Mouse (Mus musculus) hindbrain, embryonic 15.5 days (tissue): ENCODE data around the gene Klhdc8b. TPM values are rescaled to one million over a fixed set of nuclear protein-coding genes. Genes with fewer than 3 reads are reported as not detected.

ENCODE experiments used
- ATAC-seq: fragments of 200-750 bp; cut with Nextera tagmentation; 2 replicates; pipeline ENCODE4 v1.8.0; 2017; ENCODE audit warnings: low read depth, moderate number of reproducible peaks, moderate TSS enrichment; ENCODE audit not compliant: low FRiP score
- H3K27ac ChIP-seq: fragments of 300-500 bp; sonication (generic); replicated peaks from 2 replicates; pipeline ENCODE4 v1.5.1; 2015; ENCODE audit warnings: mild to moderate bottlenecking, inconsistent platforms
- H3K27me3 ChIP-seq: fragments of 300-500 bp; sonication (generic); 2 replicates; pipeline ENCODE4 v1.6.1; 2015; ENCODE audit warnings: control low read depth, inconsistent platforms
- H3K36me3 ChIP-seq: fragments of 300-500 bp; sonication (generic); 2 replicates; pipeline ENCODE4 v1.6.1; 2015; ENCODE audit warnings: control low read depth, inconsistent platforms
- H3K4me1 ChIP-seq: fragments of 300-500 bp; sonication (generic); replicated peaks from 2 replicates; pipeline ENCODE4 v1.6.1; 2015; ENCODE audit warnings: control low read depth, inconsistent platforms
- H3K4me2 ChIP-seq: fragments of 300-500 bp; sonication (generic); 2 replicates; pipeline ENCODE4 v1.6.1; 2015; ENCODE audit warnings: moderate library complexity, mild to moderate bottlenecking, inconsistent platforms
- H3K4me3 ChIP-seq: fragments of 300-500 bp; sonication (generic); 2 replicates; pipeline ENCODE4 v1.5.1; 2015; ENCODE audit warnings: mild to moderate bottlenecking, inconsistent platforms
- H3K9ac ChIP-seq: fragments of 300-500 bp; sonication (generic); 2 replicates; pipeline ENCODE4 v1.6.1; 2015; ENCODE audit warnings: inconsistent platforms
- H3K9me3 ChIP-seq: fragments of 300-500 bp; sonication (generic); 2 replicates; pipeline ENCODE4 v1.6.1; 2016; ENCODE audit warnings: control low read depth, inconsistent platforms
- WGBS: fragments of 180-500 bp; shearing (Covaris S2); methylation state at CpG from one replicate; pipeline ENCODE4 v1.1.7; 2015; 5-methylcytosine and 5-hydroxymethylcytosine counted together
- polyA plus RNA-seq: library from polyadenylated mRNA; unstranded; fragments of >200 nt; fragmentation: Nextera tagmentation; extraction: Ambion mirVana; gene quantifications from 2 replicates; pipeline ENCODE4 v1.2.1, GENCODE M21; 2015

Klhdc8b gene
- polyA plus RNA-seq, 1 experiment from 2014 or later: 67.5 TPM

GRCm38 (mm10) chr9:108456953-108457352 is 4.4 kb downstream of the Klhdc8b start:
- Histone ChIP-seq H3K9ac (no peak overlapping the region), H3K4me3 (no peak overlapping the region), H3K36me3 (no peaks in the 10 kb centered on the region), H3K9me3 (no peaks in the 10 kb centered on the region), H3K27ac (no peak overlapping the region), H3K27me3 (no peaks in the 10 kb centered on the region), H3K4me2 (no peak overlapping the region), H3K4me1 (peaks cover 30% of the 10 kb centered on the region)
- ATAC-seq: no peak
- 87% methylated on average over 10 of the region's 10 CpGs for WGBS

DNA sequence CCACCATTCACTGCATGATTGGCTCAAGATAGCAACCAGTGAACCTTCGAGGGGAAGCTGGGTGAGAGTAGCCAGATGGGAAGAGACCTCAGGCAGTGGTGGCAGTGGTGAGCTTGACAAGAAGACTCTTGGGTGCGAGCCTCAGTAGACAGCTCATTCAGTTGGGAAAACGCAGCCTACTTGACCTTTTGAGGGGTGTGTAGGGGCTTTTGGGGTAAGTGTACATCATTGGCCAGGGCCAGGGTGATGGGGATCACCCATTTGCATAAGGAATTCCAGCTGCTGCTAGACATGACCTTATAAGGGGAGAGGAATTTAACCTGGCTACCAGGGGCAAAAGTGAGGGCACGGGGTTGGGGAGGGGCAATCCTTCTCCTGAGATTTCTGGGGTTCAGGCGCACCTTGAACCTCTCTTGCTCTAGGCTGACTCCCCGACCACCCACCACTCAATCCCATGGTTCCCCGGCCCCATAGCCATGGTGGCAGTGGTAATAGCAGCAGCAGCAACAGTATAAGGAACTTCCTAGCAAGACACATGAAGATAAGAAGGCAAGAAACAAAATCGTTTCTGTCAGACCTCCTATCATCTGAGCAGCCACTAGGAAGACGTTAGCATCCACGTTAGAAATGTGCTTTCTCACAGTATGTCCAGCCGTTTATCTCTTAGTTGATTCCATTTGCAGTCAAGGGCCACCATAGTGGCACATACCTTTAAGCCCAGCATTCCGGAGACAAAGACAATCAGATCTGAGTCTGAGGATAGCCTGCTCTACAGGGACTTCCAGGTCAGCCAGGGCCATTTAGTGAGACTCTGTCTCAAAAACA is 5.4 kb downstream of the Klhdc8b start:
- Histone ChIP-seq H3K27ac (no peak overlapping the region), H3K9ac (no peak overlapping the region), H3K36me3 (no peaks in the 10 kb centered on the region), H3K9me3 (no peaks in the 10 kb centered on the region), H3K4me1 (peaks cover 30% of the 10 kb centered on the region), H3K27me3 (no peaks in the 10 kb centered on the region), H3K4me2 (no peak overlapping the region), H3K4me3 (no peak overlapping the region)
- 85% methylated on average over 12 of the region's 12 CpGs for WGBS
- no peak for ATAC-seq

GRCm38 (mm10) chr9:108454429-108454828 is 7.0 kb downstream of the Klhdc8b start:
- ATAC-seq: no peak
- no peaks in the 10 kb centered on the region for H3K9me3 ChIP-seq
- H3K4me3 ChIP-seq: no peak overlapping the region
- H3K27ac ChIP-seq: no peak overlapping the region
- no peaks in the 10 kb centered on the region for H3K36me3 ChIP-seq
- no peak overlapping the region for H3K4me2 ChIP-seq
- H3K9ac ChIP-seq: no peak overlapping the region
- no peaks in the 10 kb centered on the region for H3K27me3 ChIP-seq
- peaks cover 40% of the 10 kb centered on the region for H3K4me1 ChIP-seq
- WGBS: 92% methylated on average over 6 of the region's 6 CpGs

DNA sequence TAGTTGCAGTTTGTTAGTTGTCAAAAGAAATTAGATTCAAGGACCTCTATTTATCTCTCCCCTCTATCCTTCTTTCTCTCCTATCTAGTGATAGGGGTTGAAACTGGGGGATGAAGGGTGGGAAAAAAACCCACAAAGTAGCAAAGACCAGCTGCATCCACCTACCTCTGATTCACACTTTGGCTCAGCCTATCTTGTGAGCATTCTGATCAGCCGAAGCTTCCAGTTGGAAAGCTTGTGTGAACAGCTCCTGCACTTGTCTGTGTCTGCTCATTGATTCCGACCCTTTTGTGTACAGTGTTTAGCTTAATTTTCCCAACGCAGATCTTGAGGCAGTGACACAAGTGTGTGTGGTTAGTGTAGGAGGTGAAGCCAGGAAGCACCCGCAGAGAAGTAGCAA is 7.9 kb downstream of the Klhdc8b start:
- H3K27me3 ChIP-seq: no peaks in the 10 kb centered on the region
- no peak for ATAC-seq
- H3K9ac ChIP-seq: peak overlapping the region; percentile 75; the same call in 1 of the 2 replicates
- 80% methylated on average over 4 of the region's 4 CpGs for WGBS
- peak overlapping the region; percentile 72 for H3K4me3 ChIP-seq
- H3K27ac ChIP-seq: peak overlapping the region; percentile 84
- H3K4me1 ChIP-seq: peaks cover 46% of the 10 kb centered on the region
- H3K36me3 ChIP-seq: peaks cover 4% of the 10 kb centered on the region
- peak overlapping the region; percentile 82 for H3K4me2 ChIP-seq
- no peaks in the 10 kb centered on the region for H3K9me3 ChIP-seq

DNA sequence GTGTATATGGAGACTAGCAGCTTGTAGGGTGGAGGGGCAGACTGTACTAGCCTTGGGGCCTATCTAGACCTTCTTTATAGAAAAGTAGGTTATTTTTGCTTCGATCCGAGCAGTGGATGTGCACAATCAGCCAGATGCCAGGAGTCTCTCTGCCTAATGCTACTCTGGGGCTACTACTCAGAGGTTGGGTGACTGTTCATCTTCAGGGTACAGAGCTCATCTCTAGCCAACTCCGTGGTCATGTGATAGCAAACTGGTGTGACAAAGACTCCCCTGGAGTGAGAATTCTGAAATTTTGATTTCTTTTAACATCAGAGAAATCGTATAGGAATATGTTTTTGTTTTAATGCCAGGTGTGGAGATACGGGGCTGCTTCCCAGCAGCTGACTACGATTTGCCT is 8.5 kb downstream of the Klhdc8b start:
- Histone ChIP-seq H3K9ac (peak overlapping the region; percentile 75), H3K4me1 (peaks cover 46% of the 10 kb centered on the region), H3K9me3 (no peaks in the 10 kb centered on the region), H3K4me3 (peak overlapping the region; percentile 72), H3K27me3 (no peaks in the 10 kb centered on the region), H3K4me2 (peak overlapping the region; percentile 82), H3K27ac (peak overlapping the region; percentile 84), H3K36me3 (peaks cover 10% of the 10 kb centered on the region)
- WGBS: 46% methylated on average over 6 of the region's 6 CpGs
- peak; percentile 35 for ATAC-seq

DNA sequence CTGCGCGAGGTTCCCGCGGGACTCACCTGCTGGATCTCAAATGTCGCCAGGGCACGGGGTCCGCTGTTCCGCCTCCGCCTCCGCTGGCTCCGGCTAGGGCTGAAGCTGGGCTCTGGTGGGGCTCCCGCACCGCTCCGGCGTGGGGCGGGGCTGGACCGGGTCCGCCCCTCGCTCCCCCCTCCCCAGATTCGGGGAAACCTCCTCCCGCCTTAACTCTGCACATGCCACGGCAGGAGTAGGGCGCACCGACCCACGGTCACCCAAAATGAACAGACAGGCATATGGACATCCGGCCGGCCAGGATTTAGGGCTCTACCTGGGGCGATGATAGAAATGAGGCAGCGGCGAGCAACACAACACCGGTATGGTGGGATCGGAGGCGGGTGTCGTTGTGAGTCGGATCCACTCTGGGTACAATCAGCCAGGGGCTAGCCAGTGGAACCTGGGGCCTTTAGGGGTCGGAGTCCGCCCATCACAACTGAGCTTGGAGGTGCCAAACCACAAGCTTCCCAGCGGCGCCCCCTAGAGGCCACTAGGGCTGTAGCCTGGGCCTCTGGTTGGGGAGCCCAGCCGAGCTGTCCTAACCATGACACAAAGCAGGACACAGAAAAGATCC is 9.0 kb downstream of the Klhdc8b start:
- H3K27ac ChIP-seq: peak overlapping the region; percentile 84
- WGBS: under 1% methylated on average over 40 of the region's 40 CpGs
- peak overlapping the region; percentile 72 for H3K4me3 ChIP-seq
- ATAC-seq: peak; percentile 92
- H3K36me3 ChIP-seq: peaks cover 11% of the 10 kb centered on the region
- H3K4me1 ChIP-seq: peaks cover 46% of the 10 kb centered on the region
- H3K9me3 ChIP-seq: no peaks in the 10 kb centered on the region
- peak overlapping the region; percentile 75 for H3K9ac ChIP-seq
- no peaks in the 10 kb centered on the region for H3K27me3 ChIP-seq
- peak overlapping the region; percentile 82 for H3K4me2 ChIP-seq

- H3K27ac ChIP-seq: peak overlapping the region; percentile 84
- no peak for ATAC-seq
- no peaks in the 10 kb centered on the region for H3K9me3 ChIP-seq
- H3K27me3 ChIP-seq: no peaks in the 10 kb centered on the region
- peaks cover 11% of the 10 kb centered on the region for H3K36me3 ChIP-seq
- H3K4me3 ChIP-seq: peak overlapping the region; percentile 72
- peaks cover 46% of the 10 kb centered on the region for H3K4me1 ChIP-seq
- peak overlapping the region; percentile 82 for H3K4me2 ChIP-seq
- WGBS: 57% methylated on average over 6 of the region's 6 CpGs
- peak overlapping the region; percentile 75 for H3K9ac ChIP-seq
Measured at GRCm38 (mm10) chr9:108451519-108452160, 9.7 kb downstream of the Klhdc8b start.

GRCm38 (mm10) chr9:108451170-108451493 is 10.2 kb downstream of the Klhdc8b start:
- Histone ChIP-seq H3K27ac (peak overlapping the region; percentile 84), H3K4me1 (peaks cover 46% of the 10 kb centered on the region), H3K4me2 (peak overlapping the region; percentile 82), H3K4me3 (peak overlapping the region; percentile 72), H3K27me3 (no peaks in the 10 kb centered on the region), H3K9me3 (no peaks in the 10 kb centered on the region), H3K36me3 (peaks cover 11% of the 10 kb centered on the region), H3K9ac (peak overlapping the region; percentile 24; the same call in 1 of the 2 replicates)
- 75% methylated on average over 6 of the region's 6 CpGs for WGBS
- no peak for ATAC-seq

DNA sequence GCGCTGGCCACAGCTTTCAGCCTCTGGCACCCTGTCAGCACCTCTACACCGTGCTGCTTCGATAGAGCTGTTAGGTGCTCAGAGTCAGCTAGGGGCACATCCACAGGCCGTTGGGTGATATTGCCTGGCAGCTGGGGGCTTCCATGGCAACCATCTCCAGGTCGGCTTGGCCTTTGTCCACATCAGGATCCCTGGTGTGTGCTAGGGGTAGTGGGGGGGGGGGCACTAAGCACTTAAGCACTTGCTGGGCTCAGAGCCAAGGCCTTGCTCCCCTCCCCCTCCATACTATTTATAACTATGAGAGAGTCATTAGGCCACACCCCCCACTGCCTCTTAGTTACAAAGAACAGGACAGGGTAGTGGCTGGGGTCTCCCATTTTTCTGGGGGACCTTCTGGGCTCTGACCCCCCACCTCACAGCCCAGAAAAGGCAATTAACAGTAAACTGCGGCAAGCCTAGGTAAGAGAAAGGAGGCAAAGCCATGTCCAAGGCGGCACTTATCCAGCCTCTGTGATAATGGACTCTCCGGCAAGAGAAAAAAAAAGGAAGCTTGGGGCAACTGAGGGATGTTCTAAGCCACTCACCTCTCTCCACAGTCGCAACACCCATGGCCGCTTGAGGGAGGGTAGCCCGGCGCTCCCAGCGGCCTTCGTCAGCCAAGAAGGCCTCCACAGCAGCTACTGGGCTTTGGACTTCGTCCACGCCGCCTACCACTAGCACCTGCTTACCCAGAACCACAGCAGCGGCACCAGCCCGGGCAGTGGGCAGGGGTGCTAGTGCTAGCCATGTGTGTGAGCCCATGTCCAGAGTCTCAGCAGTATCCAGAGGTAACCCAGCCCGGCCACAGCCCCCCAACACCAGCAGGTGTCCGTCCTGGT is 10.8 kb downstream of the Klhdc8b start:
- peak overlapping the region; percentile 84 for H3K27ac ChIP-seq
- 48% methylated on average over 21 of the region's 21 CpGs for WGBS
- H3K4me3 ChIP-seq: peak overlapping the region; percentile 72
- H3K9ac ChIP-seq: peak overlapping the region; percentile 24; the same call in 1 of the 2 replicates
- peaks cover 46% of the 10 kb centered on the region for H3K4me1 ChIP-seq
- H3K36me3 ChIP-seq: peaks cover 11% of the 10 kb centered on the region
- H3K4me2 ChIP-seq: peak overlapping the region; percentile 82
- no peaks in the 10 kb centered on the region for H3K9me3 ChIP-seq
- no peaks in the 10 kb centered on the region for H3K27me3 ChIP-seq
- ATAC-seq: peak; percentile 19

- 22% methylated on average over 4 of the region's 4 CpGs for WGBS
- H3K9ac ChIP-seq: no peak overlapping the region
Measured at GRCm38 (mm10) chr9:108449860-108450259, 11.5 kb downstream of the Klhdc8b start.

DNA sequence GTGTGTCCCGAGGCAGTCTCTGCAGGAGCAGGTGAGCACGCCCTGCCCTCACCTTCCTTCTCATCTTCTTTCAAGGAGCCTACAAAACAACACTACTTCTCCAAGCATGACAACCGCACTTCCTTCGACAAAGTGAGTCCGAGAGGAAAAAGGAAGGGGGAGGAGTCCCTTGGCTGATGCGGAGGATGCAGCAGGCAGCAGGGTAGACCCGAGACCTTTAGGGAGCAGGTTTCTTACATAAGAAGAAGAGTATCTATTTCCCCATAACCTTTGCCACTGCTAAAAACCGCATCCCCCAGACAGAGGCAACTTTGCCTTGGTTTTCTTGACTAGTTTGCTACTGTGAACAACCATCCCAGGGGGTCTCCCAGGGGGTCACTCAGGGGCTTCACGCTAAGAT is 16.3 kb downstream of the Klhdc8b start:
- no peak for ATAC-seq
- peaks cover 13% of the 10 kb centered on the region for H3K4me1 ChIP-seq
- 73% methylated on average over 9 of the region's 9 CpGs for WGBS
- H3K4me2 ChIP-seq: no peak overlapping the region
- no peaks in the 10 kb centered on the region for H3K9me3 ChIP-seq
- no peaks in the 10 kb centered on the region for H3K27me3 ChIP-seq
- H3K27ac ChIP-seq: no peak overlapping the region
- H3K4me3 ChIP-seq: no peak overlapping the region
- H3K9ac ChIP-seq: no peak overlapping the region
- peaks cover 11% of the 10 kb centered on the region for H3K36me3 ChIP-seq

More at GRCm38 (mm10) chr9:108449860-108450259, 11.5 kb downstream of the Klhdc8b start:
- Histone ChIP-seq H3K36me3 (peaks cover 11% of the 10 kb centered on the region), H3K4me3 (peak overlapping the region; percentile 72), H3K9me3 (no peaks in the 10 kb centered on the region), H3K4me1 (peaks cover 46% of the 10 kb centered on the region), H3K27ac (peak overlapping the region; percentile 84), H3K4me2 (peak overlapping the region; percentile 82), H3K27me3 (no peaks in the 10 kb centered on the region)
- ATAC-seq: peak; percentile 12; the same call in 1 of the 2 replicates
